Mouse (Mus musculus): ENCODE results near the gene Wscd2. TPM values are rescaled to one million over a fixed set of nuclear protein-coding genes. Genes with fewer than 3 reads are reported as not detected.
A peak's percentile ranks its signal among the peaks of the same experiment; 100 is the strongest.

The Wscd2 gene
- polyA plus RNA-seq, 1 experiment from 2014 or later, result 8.7 TPM

- 0 out of 2 replicates have a peak, but pooled peaks cover 4% of the 10 kb centered on the region for H3K27me3 ChIP-seq
- no peaks in the 10 kb centered on the region for H3K36me3 ChIP-seq (replicated peaks)
- no peak overlapping the region for H3K4me2 ChIP-seq
- WGBS, result 78% methylated on average over 5 of the region's 5 CpGs
- H3K27ac ChIP-seq, result no peak overlapping the region
- no peaks in the 10 kb centered on the region for H3K9me3 ChIP-seq
- peaks cover 13% of the 10 kb centered on the region for H3K4me1 ChIP-seq
- ATAC-seq (ENCODE audit: low FRiP score), result no peak
- no peak overlapping the region for H3K9ac ChIP-seq
- H3K4me3 ChIP-seq (replicated peaks), result no peak overlapping the region
Measured at GRCm38 (mm10) chr5:113609891-113610290, 119.8 kb downstream of the Wscd2 start.

GRCm38 (mm10) chr5:113610490-113610889 lies 120.4 kb downstream of the Wscd2 start:
- WGBS, result 71% methylated on average over 6 of the region's 6 CpGs
- no peak for ATAC-seq (ENCODE audit: low FRiP score)
- Histone ChIP-seq H3K4me3 (replicated peaks) (no peak overlapping the region), H3K27me3 (0 out of 2 replicates have a peak, but pooled peaks cover 4% of the 10 kb centered on the region), H3K9me3 (no peaks in the 10 kb centered on the region), H3K36me3 (replicated peaks) (no peaks in the 10 kb centered on the region), H3K4me1 (peaks cover 13% of the 10 kb centered on the region), H3K27ac (no peak overlapping the region), H3K9ac (no peak overlapping the region), H3K4me2 (no peak overlapping the region)

GRCm38 (mm10) chr5:113611131-113611530 lies 121.0 kb downstream of the Wscd2 start:
- Histone ChIP-seq H3K9ac (no peak overlapping the region), H3K27me3 (0 out of 2 replicates have a peak, but pooled peaks cover 4% of the 10 kb centered on the region), H3K4me2 (no peak overlapping the region), H3K27ac (no peak overlapping the region), H3K4me3 (replicated peaks) (no peak overlapping the region), H3K36me3 (replicated peaks) (no peaks in the 10 kb centered on the region), H3K9me3 (no peaks in the 10 kb centered on the region), H3K4me1 (peaks cover 13% of the 10 kb centered on the region)
- ATAC-seq (ENCODE audit: low FRiP score), result no peak
- WGBS, result 83% methylated on average over 6 of the region's 6 CpGs

- Histone ChIP-seq H3K4me2 (no peak overlapping the region), H3K27ac (no peak overlapping the region), H3K27me3 (0 out of 2 replicates have a peak, but pooled peaks cover 4% of the 10 kb centered on the region), H3K9ac (no peak overlapping the region), H3K36me3 (replicated peaks) (no peaks in the 10 kb centered on the region), H3K4me3 (replicated peaks) (no peak overlapping the region), H3K4me1 (peaks cover 13% of the 10 kb centered on the region), H3K9me3 (no peaks in the 10 kb centered on the region)
- no peak for ATAC-seq (ENCODE audit: low FRiP score)
- WGBS, result 80% methylated on average over 12 of the region's 12 CpGs
Measured at GRCm38 (mm10) chr5:113611771-113612233, 121.7 kb downstream of the Wscd2 start.

- no peak overlapping the region for H3K4me3 ChIP-seq (replicated peaks)
- H3K27ac ChIP-seq, result no peak overlapping the region
- H3K9ac ChIP-seq, result no peak overlapping the region
- H3K9me3 ChIP-seq, result no peaks in the 10 kb centered on the region
- H3K36me3 ChIP-seq (replicated peaks), result no peaks in the 10 kb centered on the region
- H3K27me3 ChIP-seq, result no peaks in the 10 kb centered on the region
- no peak overlapping the region for H3K4me2 ChIP-seq
- no peak for ATAC-seq (ENCODE audit: low FRiP score)
- 89% methylated on average over 4 of the region's 4 CpGs for WGBS
- peaks cover 11% of the 10 kb centered on the region; the same call in 1 of the 2 replicates for H3K4me1 ChIP-seq
Measured at GRCm38 (mm10) chr5:113618716-113619115, 128.6 kb downstream of the Wscd2 start.

- H3K4me3 ChIP-seq (replicated peaks), result no peak overlapping the region
- ATAC-seq (ENCODE audit: low FRiP score), result no peak
- peaks cover 12% of the 10 kb centered on the region; the same call in 1 of the 2 replicates for H3K4me1 ChIP-seq
- no peaks in the 10 kb centered on the region for H3K27me3 ChIP-seq
- H3K27ac ChIP-seq, result no peak overlapping the region
- no peaks in the 10 kb centered on the region for H3K9me3 ChIP-seq
- no peaks in the 10 kb centered on the region for H3K36me3 ChIP-seq (replicated peaks)
- H3K4me2 ChIP-seq, result no peak overlapping the region
- whole genome bisulfite sequencing, result 100% methylated on average over 1 of the region's 1 CpGs
- no peak overlapping the region for H3K9ac ChIP-seq
Measured at GRCm38 (mm10) chr5:113619151-113619550, 129.0 kb downstream of the Wscd2 start.

- H3K27me3 ChIP-seq, result no peaks in the 10 kb centered on the region
- no peak overlapping the region for H3K4me2 ChIP-seq
- peaks cover 12% of the 10 kb centered on the region; the same call in 1 of the 2 replicates for H3K4me1 ChIP-seq
- H3K9me3 ChIP-seq, result no peaks in the 10 kb centered on the region
- H3K36me3 ChIP-seq (replicated peaks), result no peaks in the 10 kb centered on the region
- WGBS, result 79% methylated on average over 16 of the region's 16 CpGs
- no peak overlapping the region for H3K9ac ChIP-seq
- H3K4me3 ChIP-seq (replicated peaks), result no peak overlapping the region
- no peak for ATAC-seq (ENCODE audit: low FRiP score)
- no peak overlapping the region for H3K27ac ChIP-seq
Measured at GRCm38 (mm10) chr5:113620130-113620716, 130.1 kb downstream of the Wscd2 start.

GRCm38 (mm10) chr5:113620999-113621398 lies 130.9 kb downstream of the Wscd2 start:
- Histone ChIP-seq H3K27me3 (no peaks in the 10 kb centered on the region), H3K4me2 (no peak overlapping the region), H3K4me3 (replicated peaks) (no peak overlapping the region), H3K9me3 (no peaks in the 10 kb centered on the region), H3K27ac (no peak overlapping the region), H3K9ac (no peak overlapping the region), H3K4me1 (peaks cover 12% of the 10 kb centered on the region; the same call in 1 of the 2 replicates), H3K36me3 (replicated peaks) (no peaks in the 10 kb centered on the region)
- WGBS, result 82% methylated on average over 7 of the region's 7 CpGs
- no peak for ATAC-seq (ENCODE audit: low FRiP score)

GRCm38 (mm10) chr5:113623052-113623451 lies 132.9 kb downstream of the Wscd2 start:
- Histone ChIP-seq H3K9me3 (no peaks in the 10 kb centered on the region), H3K4me1 (peaks cover 14% of the 10 kb centered on the region; the same call in 1 of the 2 replicates), H3K27me3 (no peaks in the 10 kb centered on the region), H3K4me3 (replicated peaks) (no peak overlapping the region), H3K9ac (no peak overlapping the region), H3K27ac (no peak overlapping the region), H3K4me2 (no peak overlapping the region), H3K36me3 (replicated peaks) (no peaks in the 10 kb centered on the region)
- WGBS, result 33% methylated on average over 1 of the region's 2 CpGs
- ATAC-seq (ENCODE audit: low FRiP score), result no peak

- Histone ChIP-seq H3K27ac (no peak overlapping the region), H3K4me3 (replicated peaks) (no peak overlapping the region), H3K27me3 (no peaks in the 10 kb centered on the region), H3K9ac (no peak overlapping the region), H3K4me1 (peaks cover 17% of the 10 kb centered on the region; the same call in 1 of the 2 replicates), H3K9me3 (no peaks in the 10 kb centered on the region), H3K36me3 (replicated peaks) (no peaks in the 10 kb centered on the region), H3K4me2 (no peak overlapping the region)
- ATAC-seq (ENCODE audit: low FRiP score), result no peak
- 90% methylated on average over 4 of the region's 4 CpGs for WGBS
Measured at GRCm38 (mm10) chr5:113625068-113625467, 134.9 kb downstream of the Wscd2 start.

- 92% methylated on average over 8 of the region's 8 CpGs for WGBS
- Histone ChIP-seq H3K27ac (no peak overlapping the region), H3K9ac (no peak overlapping the region), H3K4me2 (no peak overlapping the region), H3K4me1 (peaks cover 20% of the 10 kb centered on the region; the same call in 1 of the 2 replicates), H3K36me3 (replicated peaks) (no peaks in the 10 kb centered on the region), H3K27me3 (no peaks in the 10 kb centered on the region), H3K4me3 (replicated peaks) (no peak overlapping the region), H3K9me3 (no peaks in the 10 kb centered on the region)
- ATAC-seq (ENCODE audit: low FRiP score), result no peak
Measured at GRCm38 (mm10) chr5:113626352-113626751, 136.2 kb downstream of the Wscd2 start.

GRCm38 (mm10) chr5:113626991-113627390 lies 136.9 kb downstream of the Wscd2 start:
- H3K27me3 ChIP-seq, result no peaks in the 10 kb centered on the region
- H3K9me3 ChIP-seq, result no peaks in the 10 kb centered on the region
- H3K9ac ChIP-seq, result peak overlapping the region; percentile 17; the same call in 1 of the 2 replicates
- no peak overlapping the region for H3K4me2 ChIP-seq
- H3K27ac ChIP-seq, result no peak overlapping the region
- H3K4me3 ChIP-seq (replicated peaks), result no peak overlapping the region
- H3K36me3 ChIP-seq (replicated peaks), result no peaks in the 10 kb centered on the region
- peaks cover 20% of the 10 kb centered on the region; the same call in 1 of the 2 replicates for H3K4me1 ChIP-seq
- ATAC-seq (ENCODE audit: low FRiP score), result no peak
- 83% methylated on average over 5 of the region's 5 CpGs for WGBS
